Mouse (Mus musculus): Measurements from ENCODE around the gene Rps27l. TPM values are rescaled to one million over a fixed set of nuclear protein-coding genes. Genes with fewer than 3 reads are reported as not detected.
"Not testable (repeated sequence)": the region's sequence is repeated elsewhere in the genome, so short reads cannot be mapped to it uniquely, and the experiment has no call there.

Gene Rps27l
- 100 to 1,000 TPM; 151 to 173 (median 164) TPM for total RNA-seq (2022)

- DNase-seq (ENCODE audit: low spot score): peak; percentile 94
Measured at GRCm38 (mm10) chr9:66945647-66946641, at the start of gene Rps27l. TSS of gene Rps27l (plus strand) at chr9:66946086.

GRCm38 (mm10) chr9:66896951-66897350 lies 48.9 kb upstream of the Rps27l start:
- no peak for DNase-seq (ENCODE audit: low spot score)

- DNase-seq (ENCODE audit: low spot score): no peak
Measured at GRCm38 (mm10) chr9:66897851-66898250, 48.0 kb upstream of the Rps27l start.

DNA sequence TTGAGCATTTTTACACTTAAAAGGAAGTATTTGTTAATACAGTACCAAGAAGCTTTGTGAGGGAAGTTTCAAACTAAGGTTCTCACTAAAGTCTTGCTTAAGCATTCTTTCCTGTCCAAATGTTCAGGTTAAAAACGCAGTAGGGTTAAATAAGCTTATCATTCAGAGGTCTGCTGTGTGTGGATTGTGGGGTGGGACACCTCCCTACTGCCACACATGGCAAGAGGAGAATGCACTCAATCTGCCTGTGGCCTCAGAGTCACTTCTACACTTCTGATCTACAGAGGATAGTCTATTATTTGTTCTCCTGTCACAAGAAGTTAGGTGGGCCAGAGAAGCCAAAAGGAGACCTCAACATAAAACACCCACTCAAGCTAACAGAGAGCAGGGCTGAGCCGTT lies 46.8 kb upstream of the Rps27l start:
- no peak for DNase-seq (ENCODE audit: low spot score)

DNA sequence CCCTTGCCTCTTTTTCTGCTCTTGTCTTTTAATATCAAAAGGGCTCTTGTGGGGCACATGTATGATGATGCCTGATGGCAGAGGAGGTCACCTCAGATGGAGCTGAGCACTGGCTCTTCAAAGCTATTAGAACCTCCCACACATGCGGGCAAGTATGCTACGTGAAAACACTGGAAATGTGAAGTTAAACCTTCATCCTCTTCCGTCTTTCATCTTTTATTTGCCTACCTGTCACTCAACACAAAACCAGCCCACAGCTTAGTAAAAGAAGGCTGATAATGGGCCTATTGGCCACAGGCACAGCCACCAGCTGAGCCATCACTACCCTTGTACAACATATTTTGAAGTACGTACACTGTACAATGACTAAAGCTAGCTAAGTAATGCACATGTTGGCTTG lies 46.4 kb upstream of the Rps27l start:
- DNase-seq (ENCODE audit: low spot score): no peak

GRCm38 (mm10) chr9:66905990-66906389 lies 39.9 kb upstream of the Rps27l start:
- no peak for DNase-seq (ENCODE audit: low spot score)

- no peak for DNase-seq (ENCODE audit: low spot score)
Measured at GRCm38 (mm10) chr9:66907126-66907525, 38.8 kb upstream of the Rps27l start.

DNA sequence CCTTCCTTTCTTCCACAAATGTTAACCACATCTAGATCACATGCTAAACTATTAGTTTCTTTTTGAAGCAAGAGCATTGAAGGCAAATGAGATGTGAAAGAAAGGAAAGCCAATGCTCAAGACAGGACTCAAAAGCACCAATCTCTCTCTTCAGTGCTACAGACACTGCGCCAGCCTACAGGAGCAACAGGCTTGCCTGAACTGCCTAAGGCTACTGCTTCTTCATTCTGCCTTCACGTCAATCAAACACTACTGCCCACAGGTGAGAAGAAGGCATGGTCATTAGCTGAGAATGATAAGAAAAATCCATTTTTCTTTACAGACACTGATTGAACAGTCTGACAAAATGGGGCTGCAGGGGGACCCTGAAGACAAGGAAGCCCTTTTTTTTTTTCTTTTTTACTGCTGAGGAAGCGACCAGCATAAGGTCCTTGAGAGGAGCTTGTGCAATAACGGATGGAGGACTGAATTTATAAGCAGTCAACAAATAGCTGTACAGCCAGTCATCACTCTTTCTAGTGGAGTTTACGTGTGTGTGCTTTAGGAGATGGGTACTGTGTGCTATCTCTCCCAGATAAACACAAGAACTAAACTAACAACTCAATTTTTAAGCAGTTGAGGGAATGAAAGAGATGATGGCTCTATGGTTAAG lies 38.0 kb upstream of the Rps27l start:
- no peak for DNase-seq (ENCODE audit: low spot score)

GRCm38 (mm10) chr9:66909922-66910321 lies 36.0 kb upstream of the Rps27l start:
- no peak for DNase-seq (ENCODE audit: low spot score)

DNA sequence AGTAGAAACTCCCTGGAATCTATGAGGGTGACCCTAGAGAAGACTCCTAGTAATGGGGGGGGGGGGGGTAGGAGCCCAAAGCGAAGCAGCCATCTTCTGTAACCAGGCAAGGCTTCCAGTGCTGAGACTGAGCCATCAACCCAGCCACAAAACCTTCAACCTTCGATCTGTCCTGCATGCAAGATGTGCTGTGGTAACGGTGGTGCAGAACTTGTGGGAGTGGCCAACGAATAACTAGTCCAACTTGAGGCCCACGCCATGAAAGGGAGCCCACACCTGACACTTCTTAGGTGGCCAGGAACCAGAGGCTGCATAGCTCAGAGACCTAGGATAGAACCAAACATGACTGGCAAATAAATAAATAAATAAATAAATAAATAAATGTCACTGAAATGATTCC lies 35.2 kb upstream of the Rps27l start:
- no peak for DNase-seq (ENCODE audit: low spot score)

DNA sequence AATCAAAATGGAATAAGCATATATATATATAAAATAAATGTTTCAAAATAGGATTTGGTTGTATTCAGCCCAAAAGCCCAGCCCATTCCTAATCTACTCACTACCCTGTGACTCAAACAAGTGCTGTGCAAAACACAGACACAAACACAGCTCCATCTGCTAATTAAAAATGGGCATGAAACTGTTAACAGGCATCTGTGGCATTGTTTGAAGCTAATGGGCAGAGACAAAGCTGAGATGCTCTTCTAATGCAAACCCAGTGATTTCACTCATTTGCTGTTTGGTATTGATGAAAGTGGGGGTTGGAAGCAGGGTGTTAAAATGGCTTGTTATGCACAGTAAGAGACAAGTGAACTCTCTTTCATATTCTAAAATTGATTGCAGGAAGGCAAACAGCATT lies 33.6 kb upstream of the Rps27l start:
- no peak for DNase-seq (ENCODE audit: low spot score)

DNA sequence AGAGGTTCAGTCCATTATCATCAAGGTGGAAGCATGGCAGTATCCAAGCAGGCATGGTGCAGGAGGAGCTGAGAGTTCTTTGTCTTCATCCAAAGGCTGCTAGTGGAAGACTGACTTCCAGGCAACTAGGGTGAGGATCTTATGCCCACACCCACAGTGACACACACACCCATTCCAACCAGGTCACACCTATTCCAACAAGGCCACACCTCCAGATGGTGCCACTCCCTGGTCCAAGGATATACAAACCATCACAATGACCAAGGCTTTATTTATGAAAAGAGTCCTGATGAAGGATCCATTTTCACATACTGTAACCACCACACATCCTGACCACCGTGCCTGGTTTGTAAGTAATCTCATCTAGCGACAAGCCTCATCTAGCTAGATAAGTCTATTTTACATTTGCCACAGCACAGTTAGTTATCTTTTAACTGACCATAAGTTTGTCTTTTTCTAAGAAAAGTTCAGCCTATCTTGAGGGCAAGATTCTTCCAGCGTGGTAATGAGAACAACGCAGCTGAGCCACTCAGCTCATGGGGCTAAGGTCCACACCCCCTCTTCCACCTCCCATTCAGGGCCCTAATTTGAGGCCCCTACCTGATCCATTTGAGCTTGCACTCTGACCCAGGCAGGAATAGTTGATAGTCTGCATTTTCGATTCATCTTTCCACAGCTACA lies 32.5 kb upstream of the Rps27l start:
- not testable (repeated sequence) for DNase-seq (ENCODE audit: low spot score)

- DNase-seq (ENCODE audit: low spot score): no peak
Measured at GRCm38 (mm10) chr9:66914540-66914939, 31.3 kb upstream of the Rps27l start.

DNA sequence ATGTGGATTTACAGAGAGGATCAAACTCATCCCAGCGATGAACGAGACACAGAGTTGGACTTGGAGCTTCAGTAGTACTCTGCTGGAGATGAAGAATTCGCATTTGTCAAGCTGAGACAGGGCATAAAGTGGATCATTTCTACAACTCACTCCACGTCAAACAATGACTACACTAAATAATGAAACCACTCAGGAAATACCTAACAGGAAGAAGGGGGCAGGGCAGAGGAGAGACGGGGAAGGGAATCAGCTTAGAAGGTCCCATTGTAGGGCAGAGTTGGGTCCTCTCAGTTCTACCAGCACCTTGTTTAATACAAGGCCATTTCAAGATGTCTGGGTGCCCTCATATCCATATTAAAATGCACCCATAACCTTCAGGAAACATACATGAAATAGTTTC lies 30.5 kb upstream of the Rps27l start:
- DNase-seq (ENCODE audit: low spot score): peak; percentile 41

DNA sequence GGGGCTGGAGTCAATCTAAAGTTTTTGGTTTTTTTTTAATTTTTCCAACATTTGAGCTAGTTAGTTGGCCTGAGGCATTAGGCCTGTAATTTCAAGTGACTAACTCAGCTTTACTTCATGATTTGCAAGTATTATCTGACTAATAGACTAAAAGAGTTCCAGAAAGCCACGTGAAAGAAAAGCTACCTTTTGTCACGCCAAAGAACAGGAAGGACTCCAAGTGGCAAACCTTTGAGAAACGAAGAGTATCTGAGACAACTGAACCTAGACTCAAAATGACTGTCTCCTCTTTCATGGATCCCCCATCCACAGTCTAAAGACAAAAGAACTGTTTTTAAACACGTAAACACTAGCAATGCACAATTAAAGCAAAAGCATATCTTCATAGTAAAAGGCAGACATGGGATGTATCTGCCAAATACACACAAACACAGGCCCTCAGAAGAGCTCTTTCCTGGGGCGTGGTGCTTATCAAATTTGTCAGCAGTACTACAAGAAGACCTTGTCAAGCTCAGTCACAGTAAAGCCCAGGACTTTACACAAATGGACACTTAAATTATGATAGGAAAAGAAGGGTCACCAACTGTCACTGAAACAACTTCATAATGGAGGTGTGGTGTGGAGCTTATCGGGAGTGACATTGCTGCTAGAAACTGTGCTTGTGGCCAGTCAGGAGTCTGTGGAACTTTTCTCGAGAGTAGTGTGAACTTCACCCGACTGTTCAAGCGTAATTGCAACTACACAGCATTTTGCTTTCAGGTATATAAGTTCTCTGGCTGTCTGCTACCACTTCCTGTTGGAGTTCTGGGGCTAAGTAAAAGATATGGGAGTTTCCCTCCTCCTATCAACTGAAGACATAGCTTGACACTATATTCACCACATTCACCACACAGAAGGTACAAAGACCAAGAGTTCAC lies 29.8 kb upstream of the Rps27l start:
- DNase-seq (ENCODE audit: low spot score): no peak

DNA sequence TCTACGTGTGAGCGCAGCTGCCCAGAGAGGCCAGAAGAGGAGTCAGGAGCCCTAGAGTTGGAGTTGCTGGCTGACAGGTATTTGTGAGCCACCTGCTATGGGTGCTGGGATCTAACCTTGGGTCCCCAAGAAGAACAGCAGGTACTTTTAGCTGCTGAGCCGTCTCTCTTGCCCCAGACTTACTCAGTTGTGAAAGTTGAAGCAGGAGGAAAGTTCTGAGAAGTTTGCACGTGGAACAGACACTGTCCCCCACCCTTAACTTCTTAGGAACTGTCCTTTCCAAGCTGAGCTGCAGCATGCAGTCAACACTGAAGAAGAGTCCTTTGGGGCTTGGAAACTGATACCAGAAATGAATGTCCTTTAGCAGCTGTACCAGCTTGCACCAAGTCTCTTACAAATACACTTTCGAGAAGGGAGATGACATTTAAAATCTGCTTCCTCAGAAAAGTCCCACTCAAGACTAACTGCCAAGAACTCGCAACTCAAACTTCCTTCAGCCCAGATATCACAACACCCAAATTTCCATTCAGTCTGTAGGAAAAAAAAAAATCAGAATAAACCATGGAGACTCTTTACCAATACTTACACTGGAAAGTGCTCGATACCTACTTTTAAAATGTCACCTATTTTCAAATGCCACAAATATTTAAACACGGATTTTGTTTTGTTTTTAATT lies 28.5 kb upstream of the Rps27l start:
- no peak for DNase-seq (ENCODE audit: low spot score)

GRCm38 (mm10) chr9:66917892-66918255 lies 28.0 kb upstream of the Rps27l start:
- no peak for DNase-seq (ENCODE audit: low spot score)

GRCm38 (mm10) chr9:66918672-66919330 lies 27.1 kb upstream of the Rps27l start:
- DNase-seq (ENCODE audit: low spot score): peak; percentile 46

DNA sequence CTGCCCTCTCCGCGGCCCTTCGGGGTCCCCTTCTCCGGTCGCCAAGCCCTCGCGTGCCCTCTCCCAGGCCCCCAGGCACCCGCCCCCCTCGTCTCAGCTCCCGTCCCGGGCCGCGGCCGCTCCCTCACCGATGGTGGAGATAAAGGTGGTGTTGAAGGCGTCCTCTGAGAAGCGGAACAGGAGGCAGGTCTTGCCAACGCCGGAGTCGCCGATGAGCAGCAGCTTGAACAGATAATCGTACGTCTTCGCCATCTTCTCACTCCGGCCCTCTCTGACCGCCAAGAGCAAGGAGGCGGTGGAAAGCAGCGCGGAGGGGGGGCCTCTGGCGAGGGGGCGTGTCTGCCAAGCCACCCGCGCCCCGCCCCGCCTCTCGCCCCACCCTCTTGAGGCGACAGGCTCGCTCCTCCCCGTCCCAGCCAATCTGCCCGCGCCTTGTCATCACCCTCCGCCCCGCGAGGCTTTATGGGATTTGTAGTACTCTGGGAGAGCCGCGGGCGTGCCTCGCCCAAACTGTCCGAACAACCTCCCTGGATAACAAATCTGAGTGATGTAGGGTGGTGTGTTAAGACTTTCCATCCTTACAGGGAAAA lies 26.4 kb upstream of the Rps27l start, which contains the start of gene Rab8b:
Rab8b (minus strand) TSS at position 306 of the 590 bp plus-strand sequence.
- DNase-seq (ENCODE audit: low spot score): peak; percentile 95

- no peak for DNase-seq (ENCODE audit: low spot score)
Measured at GRCm38 (mm10) chr9:66919981-66920380, 25.9 kb upstream of the Rps27l start.
